In the genomic region with DNA sequence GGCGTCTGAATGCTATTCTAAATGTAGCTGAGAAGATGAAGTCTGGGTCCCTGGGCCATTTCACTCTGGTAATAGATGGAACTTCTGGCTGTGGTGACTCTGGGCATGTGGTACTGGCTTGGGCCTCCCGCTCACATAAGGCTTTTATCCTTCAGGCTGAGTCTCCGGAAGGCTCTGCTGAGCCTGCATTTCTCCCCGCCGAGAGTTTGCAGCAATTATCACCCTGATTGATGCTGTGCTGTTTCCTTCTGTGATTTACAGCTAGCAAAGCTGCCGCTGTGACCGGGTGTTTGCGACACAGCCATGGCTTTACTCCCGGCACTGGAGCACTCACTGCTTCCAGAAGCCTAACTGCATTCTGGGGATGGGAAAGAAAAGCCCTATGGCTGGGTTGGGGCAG, we compare ENCODE assay signal across 12 mouse cellular contexts.
DNase-seq lines count a peak whose midpoint lies in the region; ATAC-seq and TF ChIP-seq lines count a peak whose summit lies in the region.
"Had no signal": no experiment of that assay in that cellular context is flagged by ENCODE, and none has a peak within 500 bp of the region (broad histone marks: within the 10 kb centered on the region; RNA-seq: fewer than 3 reads in every experiment).

No protein-coding gene starts in this region.

- TF ChIP-seq CTCF in E14TG2a.4 (conservative IDR thresholded peaks at IDR 0.05; ENCODE audit: low read length), result no peak
- TF ChIP-seq CTCF in thymus, adult 2 months (IDR thresholded peaks at IDR 0.05; ENCODE audit: borderline replicate concordance, control insufficient read depth, extremely low read depth, insufficient read depth, low read length, poor library complexity), result no peak

- H3K4me3 ChIP-seq in hindbrain, embryonic 16.5 days (ENCODE audit: low read length), result no peak overlapping the region
- H3K4me3 ChIP-seq in hindbrain, embryonic 10.5 days, result no peak overlapping the region
- peak overlapping the region; percentile 51 for H3K4me3 ChIP-seq in E14TG2a.4 (replicated peaks; ENCODE audit: low read length)
- H3K4me3 ChIP-seq in forebrain, embryonic 15.5 days, result no peak overlapping the region
- no peak overlapping the region for H3K4me3 ChIP-seq in thymus, adult 2 months (ENCODE audit: control insufficient read depth, insufficient read depth, low read length)
- H3K4me3 ChIP-seq: embryonic facial prominence, embryonic 15.5 days; heart, embryonic 13.5 days had no signal

- peak; percentile 27; the same call in 1 of the 2 replicates for ATAC-seq in hindbrain, embryonic 16.5 days
- no peak for ATAC-seq in forebrain, embryonic 15.5 days (replicated peaks)

- TF ChIP-seq POLR2A in thymus, adult 2 months (IDR thresholded peaks at IDR 0.05; ENCODE audit: control insufficient read depth, extremely low read depth, insufficient read depth, low read length, poor library complexity), result no peak

- no peak overlapping the region for H3K9ac ChIP-seq in hindbrain, embryonic 16.5 days (ENCODE audit: low read depth, low read length)
- no peak overlapping the region for H3K9ac ChIP-seq in forebrain, embryonic 15.5 days (replicated peaks)
- H3K9ac ChIP-seq: embryonic facial prominence, embryonic 15.5 days; heart, embryonic 13.5 days had no signal

- no peaks in the 10 kb centered on the region for H3K9me3 ChIP-seq in hindbrain, embryonic 16.5 days (ENCODE audit: control insufficient read depth, low read length)
- H3K9me3 ChIP-seq in hindbrain, embryonic 10.5 days, result no peaks in the 10 kb centered on the region
- H3K9me3 ChIP-seq in E14TG2a.4 (ENCODE audit: low read length), result no peaks in the 10 kb centered on the region
- no peaks in the 10 kb centered on the region for H3K9me3 ChIP-seq in forebrain, embryonic 15.5 days
- H3K9me3 ChIP-seq: embryonic facial prominence, embryonic 15.5 days; heart, embryonic 13.5 days had no signal

- no peak for DNase-seq in hindbrain, embryonic 10.5 days (ENCODE audit: low spot score)
- DNase-seq in kidney, postnatal 36 days, result peak; percentile 27 to 44
- DNase-seq in cerebellum, postnatal 25 days, result no peak
- no peak for DNase-seq in thymus, adult 2 months
- DNase-seq: cerebellum, adult 8-10 months; lung, adult 18-20 months; thymus, adult 18-20 months had no signal

- WGBS in hindbrain, embryonic 16.5 days, result 44% methylated on average over 9 of the region's 9 CpGs
- WGBS in hindbrain, embryonic 10.5 days, result 59% methylated on average over 9 of the region's 9 CpGs
- WGBS in forebrain, embryonic 15.5 days, result 62% methylated on average over 9 of the region's 9 CpGs
- 24% methylated on average over 9 of the region's 9 CpGs for WGBS in thymus, adult 2 months

- 0 out of 2 replicates have a peak overlapping the region, but pooled peaks have one; percentile 18 for H3K27ac ChIP-seq in hindbrain, embryonic 16.5 days (ENCODE audit: low read depth, low read length)
- H3K27ac ChIP-seq in hindbrain, embryonic 10.5 days, result no peak overlapping the region
- H3K27ac ChIP-seq in forebrain, embryonic 15.5 days (replicated peaks), result peak overlapping the region; percentile 42
- H3K27ac ChIP-seq in thymus, adult 2 months (ENCODE audit: control insufficient read depth, insufficient read depth, low read length), result no peak overlapping the region
- H3K27ac ChIP-seq: embryonic facial prominence, embryonic 15.5 days; heart, embryonic 13.5 days had no signal

- H3K4me1 ChIP-seq in hindbrain, embryonic 16.5 days (ENCODE audit: control insufficient read depth, insufficient read depth, low read depth, low read length), result peaks cover 6% of the 10 kb centered on the region; the same call in 1 of the 2 replicates
- H3K4me1 ChIP-seq in hindbrain, embryonic 10.5 days (replicated peaks), result peaks cover 22% of the 10 kb centered on the region
- H3K4me1 ChIP-seq in E14TG2a.4 (replicated peaks; ENCODE audit: low read depth, low read length), result peaks cover 74% of the 10 kb centered on the region
- H3K4me1 ChIP-seq in forebrain, embryonic 15.5 days, result peaks cover 3% of the 10 kb centered on the region; the same call in 1 of the 2 replicates
- H3K4me1 ChIP-seq in thymus, adult 2 months (replicated peaks; ENCODE audit: control insufficient read depth, insufficient read depth, low read length), result no peaks in the 10 kb centered on the region
- H3K4me1 ChIP-seq: embryonic facial prominence, embryonic 15.5 days; heart, embryonic 13.5 days had no signal

- no peaks in the 10 kb centered on the region for H3K27me3 ChIP-seq in hindbrain, embryonic 16.5 days (replicated peaks; ENCODE audit: control insufficient read depth, insufficient read depth, low read length)
- H3K27me3 ChIP-seq in hindbrain, embryonic 10.5 days (ENCODE audit: insufficient read depth, poor library complexity, severe bottlenecking), result peaks cover 27% of the 10 kb centered on the region
- H3K27me3 ChIP-seq in E14TG2a.4 (ENCODE audit: insufficient read depth, low read length), result no peaks in the 10 kb centered on the region
- H3K27me3 ChIP-seq in forebrain, embryonic 15.5 days, result no peaks in the 10 kb centered on the region
- H3K27me3 ChIP-seq in thymus, adult 2 months (ENCODE audit: control insufficient read depth, insufficient read depth, low read length), result no peaks in the 10 kb centered on the region
- H3K27me3 ChIP-seq: embryonic facial prominence, embryonic 15.5 days had no signal

- H3K36me3 ChIP-seq in hindbrain, embryonic 16.5 days (ENCODE audit: control insufficient read depth, insufficient read depth, low read length), result no peaks in the 10 kb centered on the region
- no peaks in the 10 kb centered on the region for H3K36me3 ChIP-seq in hindbrain, embryonic 10.5 days
- H3K36me3 ChIP-seq in E14TG2a.4 (ENCODE audit: insufficient read depth, low read length), result no peaks in the 10 kb centered on the region
- H3K36me3 ChIP-seq in forebrain, embryonic 15.5 days, result no peaks in the 10 kb centered on the region
- H3K36me3 ChIP-seq in thymus, adult 2 months (ENCODE audit: control insufficient read depth, insufficient read depth, low read length), result no peaks in the 10 kb centered on the region
- H3K36me3 ChIP-seq: embryonic facial prominence, embryonic 15.5 days; heart, embryonic 13.5 days had no signal

- no peak overlapping the region for H3K4me2 ChIP-seq in hindbrain, embryonic 16.5 days (ENCODE audit: low read length)
- no peak overlapping the region for H3K4me2 ChIP-seq in forebrain, embryonic 15.5 days (replicated peaks)
- H3K4me2 ChIP-seq: embryonic facial prominence, embryonic 15.5 days; heart, embryonic 13.5 days had no signal

Comparison
In these comparisons a context has a peak if more than half of its experiments do, and no peak if none do; other contexts are left out.
1. H3K27ac ChIP-seq: peak in hindbrain, embryonic 16.5 days (single experiment) and forebrain, embryonic 15.5 days (single experiment); none in hindbrain, embryonic 10.5 days (single experiment) and thymus, adult 2 months (single experiment).
2. DNase-seq: peak in kidney, postnatal 36 days (2 of 2); none in hindbrain, embryonic 10.5 days (single experiment), cerebellum, postnatal 25 days (0 of 2) and thymus, adult 2 months (single experiment).